Mouse (Mus musculus) kidney, postnatal 4 days (tissue): ENCODE results near the gene Kif13a.

Experiments
- DNase-seq, 2 experiments: peaks; one replicate each; pipeline ENCODE4 v3.0.0; 2021; ENCODE audit warnings: mixed read lengths in 2 of 2

The Kif13a gene

DNA sequence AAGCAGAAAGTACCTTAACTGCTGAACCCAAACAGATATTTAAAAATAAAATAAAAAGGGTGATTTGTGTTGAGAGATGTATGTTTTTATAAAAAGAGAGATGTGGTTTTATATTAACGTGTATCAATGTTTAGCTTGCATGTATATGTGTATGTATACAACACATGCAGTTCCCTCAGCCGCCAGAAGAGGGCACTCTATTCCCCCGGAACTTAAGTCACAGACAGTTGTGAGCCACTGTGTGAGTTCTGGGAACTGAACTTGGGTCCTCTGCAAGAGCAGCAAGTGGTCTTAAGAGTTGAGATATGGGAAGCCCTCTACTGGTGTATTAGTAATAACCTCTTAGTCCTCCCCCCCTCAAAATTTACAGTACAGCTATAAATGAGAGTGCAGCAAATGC, 96.7 kb downstream of the Kif13a start:
- peak; percentile 18 to 21 for DNase-seq

DNA sequence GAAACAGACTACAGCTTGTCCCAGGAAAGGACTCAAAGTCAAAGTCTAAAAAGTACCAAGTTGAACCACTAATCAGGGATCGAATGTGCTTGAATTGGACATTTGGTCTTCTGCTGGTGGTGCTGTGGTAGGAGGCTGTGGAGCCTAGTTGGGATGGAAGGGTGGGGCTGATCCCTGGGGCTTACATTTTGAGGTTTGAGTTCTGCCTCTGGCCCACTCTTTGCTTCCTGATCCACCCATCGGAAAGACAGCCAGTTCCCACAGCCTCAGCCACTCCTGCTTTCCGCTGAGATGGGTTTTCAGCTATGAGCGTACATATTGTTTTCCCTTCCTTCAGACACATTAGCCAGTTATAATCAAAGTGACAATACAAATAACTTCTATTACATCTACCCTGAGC, 106.4 kb downstream of the Kif13a start:
- DNase-seq = no peak

DNA sequence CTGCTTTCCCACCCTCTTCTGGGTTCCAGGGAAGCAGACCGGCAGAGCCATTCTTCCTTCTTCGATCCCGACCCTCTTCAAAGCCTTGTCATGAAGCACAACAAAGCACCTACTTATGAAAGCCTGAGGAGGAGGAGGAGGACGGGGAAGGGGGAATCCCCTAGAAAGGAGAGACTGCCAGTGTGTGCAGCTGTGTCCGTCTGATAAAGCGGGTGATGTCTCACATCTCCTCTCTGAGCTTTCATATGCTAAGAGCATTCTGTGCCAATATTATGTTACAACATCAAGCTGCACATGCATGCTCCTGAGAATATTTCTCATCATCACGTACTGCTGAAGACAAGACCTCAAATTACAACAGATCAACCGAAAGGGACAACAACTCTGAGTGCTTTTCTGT, 107.5 kb downstream of the Kif13a start:
- no peak for DNase-seq

DNA sequence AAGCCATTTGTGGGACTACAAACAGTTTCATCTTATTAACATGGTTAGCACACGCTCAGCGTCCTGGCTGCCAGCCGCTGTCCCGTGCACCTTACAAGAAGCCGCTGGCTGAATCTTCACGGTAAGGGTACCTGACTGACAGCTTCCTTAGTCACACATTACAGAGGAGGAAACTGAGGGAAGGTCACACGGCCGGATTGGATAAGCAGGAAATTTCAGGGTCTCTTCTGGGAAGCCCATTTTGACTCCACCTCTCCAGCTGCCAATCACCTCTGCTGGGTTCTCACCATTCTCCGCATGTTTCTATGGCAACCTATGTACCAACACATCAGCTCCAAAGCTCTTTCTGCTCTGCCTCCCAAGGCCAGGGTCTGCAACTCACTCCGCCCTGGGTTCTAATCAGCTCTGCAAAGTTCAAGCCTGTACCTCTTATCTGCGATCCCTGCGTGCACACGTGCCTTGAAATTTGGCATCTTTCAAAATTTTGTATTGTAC, 109.9 kb downstream of the Kif13a start:
- no peak for DNase-seq

DNA sequence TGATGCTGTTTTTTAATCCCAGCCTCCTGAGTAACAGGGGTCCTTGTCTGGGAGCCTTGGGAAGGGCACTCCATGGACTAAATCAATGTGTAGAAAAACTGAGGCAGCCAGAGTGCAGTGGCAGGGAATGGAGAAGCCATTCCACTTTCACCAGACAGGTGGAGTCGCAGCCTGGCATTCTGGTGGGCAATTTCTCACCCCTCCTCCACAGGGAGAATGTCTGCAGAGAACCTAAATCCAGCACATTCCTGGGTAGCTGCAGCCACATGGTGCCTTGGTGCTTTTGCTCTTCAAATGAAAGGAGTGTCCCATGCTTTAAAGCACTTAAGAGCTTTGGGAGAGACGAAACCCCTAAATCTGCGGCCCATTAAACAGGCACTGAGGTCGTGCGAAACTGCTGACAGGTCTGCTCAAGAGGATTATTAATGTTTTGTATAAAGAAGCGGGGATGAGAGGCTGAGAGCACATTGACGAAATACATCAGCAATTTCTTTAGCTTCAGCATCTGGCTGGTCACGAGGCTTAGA, 110.4 kb downstream of the Kif13a start:
- peak in 1 of 2 experiments; percentile 16 for DNase-seq

DNA sequence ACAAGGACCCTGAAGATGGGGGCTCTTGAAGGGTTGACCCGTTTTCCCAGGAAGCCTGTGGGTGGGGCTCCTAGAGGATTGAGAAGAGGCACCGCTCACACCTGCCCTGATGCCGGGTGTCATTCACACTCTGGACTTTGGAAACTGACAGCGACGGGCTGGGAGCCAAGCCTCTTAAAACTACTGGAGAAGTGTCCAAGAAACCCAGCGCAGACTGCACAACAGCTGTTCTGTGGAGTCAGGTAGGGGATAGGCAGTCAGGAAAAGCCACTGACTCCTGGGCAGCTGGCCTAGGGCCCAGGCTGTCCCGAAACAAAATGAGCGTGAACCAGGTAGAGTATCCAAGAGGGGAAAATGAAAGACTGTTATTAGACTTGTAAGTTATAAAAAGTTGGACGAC, 111.3 kb downstream of the Kif13a start:
- peak; percentile 16 to 29 for DNase-seq

DNA sequence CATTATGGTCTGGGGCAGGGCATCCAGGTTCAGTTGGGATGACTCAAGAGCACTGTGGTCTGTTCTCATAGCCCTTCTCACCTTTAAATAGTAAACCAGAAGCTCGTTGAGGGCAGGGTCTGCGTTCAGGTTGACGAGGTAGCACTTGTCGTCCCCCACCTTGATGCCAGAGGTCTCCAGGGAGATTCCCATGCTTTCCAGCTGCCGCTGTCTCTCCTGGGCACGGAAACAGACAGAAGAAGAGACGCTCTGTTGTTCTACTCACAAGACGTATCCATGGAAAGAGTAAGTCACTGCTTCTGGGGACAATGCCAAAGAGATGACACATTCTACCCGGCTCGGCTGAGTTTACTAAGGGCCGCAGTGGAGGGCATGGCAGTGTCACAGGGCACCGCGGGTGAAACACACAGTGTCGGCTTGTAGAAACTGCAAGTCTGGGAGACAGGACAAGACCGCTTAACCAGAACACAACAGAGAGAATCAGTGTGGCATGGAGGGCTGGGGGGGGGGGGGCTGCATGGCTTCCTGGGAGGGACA, 117.0 kb downstream of the Kif13a start:
- no peak for DNase-seq

DNA sequence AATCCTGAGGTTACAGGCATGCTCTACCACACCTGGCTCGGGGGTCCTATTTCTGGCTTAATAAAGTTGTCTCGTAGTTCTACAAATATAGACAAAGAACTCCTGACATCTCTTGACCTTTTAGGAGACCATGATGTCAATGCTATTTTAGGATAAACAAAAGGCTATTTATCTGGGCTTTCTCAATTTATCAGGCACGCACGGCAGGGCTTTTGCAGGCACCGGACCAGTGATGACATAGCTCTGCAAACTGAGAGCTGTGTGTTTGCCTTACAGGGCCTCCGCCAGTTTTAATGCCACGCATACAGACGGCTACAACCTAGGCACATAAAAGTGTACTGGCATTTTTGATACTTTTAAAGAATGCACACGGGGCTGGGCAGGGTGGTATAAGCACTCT, 118.0 kb downstream of the Kif13a start:
- no peak for DNase-seq

DNA sequence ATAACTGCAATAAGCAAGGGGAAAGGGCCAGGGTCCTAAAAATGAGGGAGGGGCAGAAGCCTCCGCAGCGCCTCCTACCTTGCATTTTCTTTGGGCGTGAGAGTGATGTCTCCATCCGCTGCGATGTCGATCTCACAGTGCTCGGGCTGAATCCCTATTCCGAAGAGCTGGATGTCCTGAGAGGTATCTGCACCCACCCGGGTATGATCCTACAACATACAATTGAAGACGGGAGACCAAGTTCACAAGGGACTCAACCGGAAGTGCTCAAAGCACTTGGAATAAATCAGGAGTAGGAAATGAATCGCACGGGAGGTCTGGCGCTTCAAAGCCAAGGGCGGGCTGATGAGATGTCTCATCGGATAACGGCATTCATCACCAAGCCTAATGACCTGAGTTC, 119.1 kb downstream of the Kif13a start:
- DNase-seq = no peak

DNA sequence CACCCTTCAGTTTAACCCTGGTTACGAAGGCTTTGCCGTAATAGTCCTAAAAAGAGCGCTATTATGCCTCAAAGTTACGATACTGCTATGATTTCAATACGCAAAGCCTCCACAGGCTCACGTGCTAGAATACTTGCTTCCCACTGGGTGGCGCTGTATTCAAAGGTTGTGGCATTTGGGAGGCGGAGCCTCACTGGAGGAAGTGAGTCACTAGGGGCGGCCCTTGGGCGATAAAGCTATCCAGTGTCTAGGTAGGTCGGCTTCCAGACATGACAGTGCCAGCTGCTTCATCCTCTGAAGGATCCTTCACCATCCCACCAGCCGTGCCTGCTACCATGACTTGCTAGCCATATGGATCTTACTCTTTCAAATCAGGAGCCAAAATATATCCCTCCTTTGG, 119.6 kb downstream of the Kif13a start:
- peak; percentile 48 to 63 for DNase-seq

DNA sequence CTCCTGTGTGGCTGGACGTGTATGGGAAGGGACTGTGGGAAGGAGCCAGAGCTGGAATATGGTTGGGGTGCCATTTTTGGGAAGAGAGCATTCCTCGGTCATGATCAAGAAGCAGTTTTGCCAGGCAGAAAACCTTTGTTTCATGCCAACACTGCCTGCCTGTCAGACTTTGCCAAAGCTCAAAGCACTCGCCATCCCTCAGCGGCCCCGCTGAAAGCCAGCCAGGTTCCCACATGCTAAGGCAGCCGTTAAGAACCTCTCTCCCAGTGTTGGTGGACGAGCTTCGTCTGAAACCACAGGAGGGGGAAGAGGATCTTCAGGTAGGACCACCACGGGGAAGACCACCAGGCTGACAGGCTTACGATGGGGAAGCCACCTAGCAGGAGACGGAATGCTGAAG, 121.8 kb downstream of the Kif13a start:
- DNase-seq = no peak

DNA sequence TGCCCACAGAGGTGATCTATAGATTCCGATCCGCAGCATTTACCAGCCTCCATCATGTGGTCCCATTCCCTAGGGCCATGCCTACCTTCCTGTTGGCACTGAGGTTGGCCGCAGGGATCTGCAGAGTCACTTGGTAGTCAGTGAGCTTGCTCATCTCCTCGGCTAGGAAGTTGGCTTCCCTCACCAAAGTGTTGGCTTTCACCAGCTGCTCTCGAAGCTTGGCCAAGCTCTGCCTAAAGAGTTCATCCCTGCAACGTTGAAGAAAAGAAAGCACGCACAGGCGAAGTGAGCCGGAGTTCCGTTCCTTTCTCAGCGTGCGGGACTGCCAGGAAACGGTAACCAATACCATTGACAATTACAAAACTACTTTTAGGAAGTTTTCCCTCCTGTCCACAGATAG, 128.5 kb downstream of the Kif13a start:
- DNase-seq = no peak

DNA sequence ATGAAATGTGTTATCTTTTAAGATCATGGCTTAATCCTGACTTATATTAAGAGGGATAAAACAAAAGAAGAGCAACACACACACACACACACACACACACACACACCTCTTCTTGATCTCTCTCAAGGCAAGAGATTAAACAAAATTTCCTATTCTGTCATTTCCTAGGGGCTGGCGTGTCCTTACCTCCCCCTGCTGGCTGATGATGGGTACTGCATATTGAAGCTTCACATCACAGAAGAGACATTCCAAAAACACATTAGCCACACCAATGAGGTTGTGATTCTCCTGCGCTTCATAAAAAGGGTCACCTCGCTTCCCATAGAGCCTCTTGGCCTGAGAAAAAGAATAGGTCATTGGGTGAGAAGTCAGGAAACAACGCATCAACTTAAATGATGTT, 131.5 kb downstream of the Kif13a start:
- DNase-seq = peak; percentile 48 to 63

DNA sequence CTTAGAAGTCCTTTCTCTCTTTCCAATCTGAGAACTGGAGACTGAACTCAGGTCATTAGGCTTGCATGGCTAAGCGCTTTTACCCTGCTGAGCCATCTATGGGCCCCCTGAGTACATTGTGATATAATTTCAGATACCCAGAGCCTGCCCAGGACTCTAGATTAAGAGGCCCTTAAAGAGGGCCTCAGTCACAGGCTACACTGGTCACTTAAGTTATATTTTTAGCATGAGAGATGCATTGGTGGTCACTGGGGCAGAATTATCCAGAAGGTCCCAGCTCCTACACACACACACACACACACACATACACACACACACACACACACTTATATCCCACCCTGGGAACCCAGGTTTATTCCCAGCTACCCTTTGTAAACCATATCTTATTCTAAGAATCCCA, 133.3 kb downstream of the Kif13a start:
- DNase-seq = no peak

DNA sequence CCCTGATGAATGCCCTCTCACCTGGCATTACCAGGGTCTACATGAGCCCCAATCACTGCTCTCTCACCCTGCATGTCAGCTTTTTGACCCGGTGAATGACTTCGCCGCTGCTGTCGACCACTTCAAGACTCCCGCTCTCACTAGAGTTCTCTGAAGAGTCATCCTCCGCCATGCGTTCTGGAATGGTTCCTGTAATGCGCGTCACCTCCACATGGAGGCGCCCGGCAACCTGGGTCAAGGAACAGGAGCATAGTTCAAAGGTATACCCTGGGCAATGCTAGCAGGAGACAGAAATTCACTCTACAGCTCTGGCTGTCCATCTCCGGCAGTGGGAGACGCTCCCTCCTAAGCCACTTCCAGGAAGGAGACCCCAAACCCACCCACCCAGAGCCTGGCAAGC, 135.8 kb downstream of the Kif13a start:
- DNase-seq = peak in 1 of 2 experiments; percentile 37

DNA sequence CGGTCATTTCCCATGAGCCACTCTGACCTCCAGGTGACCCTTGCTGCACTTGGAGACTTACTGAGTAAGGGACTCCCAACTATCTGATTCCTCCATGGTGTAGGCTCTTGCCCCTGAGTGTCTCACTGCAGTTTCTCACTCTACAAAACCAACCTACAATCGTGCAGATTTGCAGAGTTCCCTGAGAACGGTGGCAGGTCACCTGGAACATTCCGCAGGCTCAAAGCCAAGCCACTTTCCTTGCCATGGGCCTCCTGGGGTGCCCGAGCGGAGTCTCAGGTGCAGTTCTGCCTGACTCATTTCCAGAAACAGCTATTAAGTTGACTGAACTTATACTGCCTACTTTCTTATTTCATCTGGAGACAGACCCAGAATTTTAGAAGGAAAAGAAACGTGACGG, 141.2 kb downstream of the Kif13a start:
- peak; percentile 60 to 67 for DNase-seq

DNA sequence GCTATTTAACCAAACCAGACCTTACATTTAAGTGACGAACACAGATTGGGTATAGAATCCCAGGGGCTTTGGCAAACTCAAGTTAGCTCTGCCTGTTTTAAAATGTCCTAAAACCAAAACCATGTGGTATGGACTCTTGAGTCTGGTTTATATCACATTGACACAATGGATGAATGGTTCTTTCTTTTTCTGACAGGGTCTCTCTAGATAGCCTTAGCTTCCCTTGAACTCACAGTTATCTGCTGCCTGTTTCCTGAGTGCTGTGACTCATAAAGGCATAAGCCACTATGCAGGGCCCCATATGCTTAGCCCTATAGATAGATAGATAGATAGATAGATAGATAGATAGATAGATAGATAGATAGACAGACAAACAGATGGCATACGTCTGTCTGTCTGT, 142.8 kb downstream of the Kif13a start:
- DNase-seq = no peak

DNA sequence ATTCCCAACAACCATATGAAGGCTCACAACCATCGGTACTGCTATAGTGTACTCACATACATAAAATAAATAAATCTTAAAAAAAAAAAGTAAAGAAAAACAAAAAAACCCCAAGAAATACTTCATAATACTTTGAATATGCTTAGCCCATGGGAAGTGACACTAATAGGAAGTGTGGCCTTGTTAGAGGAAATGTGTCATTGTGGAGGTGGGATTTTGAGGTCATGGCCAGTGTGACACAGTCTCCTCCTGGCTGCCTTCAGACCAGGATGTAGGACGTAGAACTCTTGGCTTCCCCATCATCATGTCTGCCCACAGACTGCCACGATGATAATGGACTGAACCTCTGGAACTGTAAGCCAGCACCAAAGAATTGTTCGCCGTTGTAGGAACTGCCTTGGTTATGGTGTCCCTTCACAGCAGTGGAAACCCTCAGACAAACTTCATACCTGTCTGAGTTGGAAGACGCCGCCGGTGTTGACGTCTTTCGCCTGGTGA, 143.6 kb downstream of the Kif13a start:
- no peak for DNase-seq

DNA sequence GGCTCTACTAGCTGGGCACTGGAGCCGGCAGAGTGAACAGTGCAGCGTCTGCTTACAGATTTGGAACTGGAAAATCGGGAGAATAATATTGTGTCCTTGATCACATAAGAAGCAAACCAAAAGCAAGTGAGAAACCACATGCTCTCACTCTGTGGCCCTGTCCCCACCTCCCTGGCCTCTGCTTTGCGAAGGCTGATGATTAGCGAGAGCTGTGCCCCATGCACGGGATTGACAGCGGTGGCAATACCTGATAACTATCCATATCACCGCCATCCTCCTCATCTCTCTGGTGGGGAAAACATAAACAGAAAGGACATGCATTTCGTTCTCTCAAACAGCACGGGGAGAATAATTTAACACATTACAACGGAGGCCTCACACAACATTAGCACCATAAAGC, 149.3 kb downstream of the Kif13a start:
- DNase-seq = no peak

DNA sequence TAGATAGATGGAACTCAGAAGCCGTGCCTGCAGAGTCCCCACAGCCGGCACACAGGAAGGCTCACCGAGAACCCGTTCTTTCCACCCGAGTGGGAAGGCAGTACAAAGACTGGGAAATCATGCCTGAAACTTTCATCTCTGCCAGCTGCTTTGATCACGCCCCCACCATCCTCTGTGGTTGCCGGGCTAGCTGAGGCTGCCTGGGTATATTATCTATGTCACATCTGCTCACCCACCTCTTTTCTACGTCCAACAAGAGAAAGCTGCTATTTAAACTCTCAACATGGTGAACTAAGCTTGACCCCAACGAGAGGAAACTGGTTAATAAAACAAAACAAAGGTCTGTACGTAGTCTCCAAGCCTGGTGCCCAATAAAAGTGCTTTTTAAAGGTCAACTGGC, 149.8 kb downstream of the Kif13a start:
- peak in 1 of 2 experiments; percentile 19 for DNase-seq

DNA sequence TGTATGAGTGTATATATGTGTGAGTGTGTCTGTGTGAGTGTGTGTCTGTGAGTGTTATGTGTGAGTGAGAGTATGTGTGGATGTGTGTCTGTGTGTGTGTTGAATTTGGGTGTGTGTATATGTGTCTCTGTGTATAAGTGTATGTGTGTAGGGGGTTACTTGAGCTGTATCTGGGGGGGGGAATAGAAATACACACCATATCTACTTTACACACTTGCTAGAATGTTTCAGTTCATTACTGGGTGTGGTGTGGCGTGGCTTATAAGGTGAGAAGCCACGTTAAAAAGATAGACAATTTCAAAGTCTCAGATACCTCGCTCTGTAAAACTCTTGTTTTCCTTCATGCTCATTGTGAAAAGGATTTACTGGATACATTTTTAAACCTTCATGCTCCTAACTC, 152.2 kb downstream of the Kif13a start:
- no peak for DNase-seq

DNA sequence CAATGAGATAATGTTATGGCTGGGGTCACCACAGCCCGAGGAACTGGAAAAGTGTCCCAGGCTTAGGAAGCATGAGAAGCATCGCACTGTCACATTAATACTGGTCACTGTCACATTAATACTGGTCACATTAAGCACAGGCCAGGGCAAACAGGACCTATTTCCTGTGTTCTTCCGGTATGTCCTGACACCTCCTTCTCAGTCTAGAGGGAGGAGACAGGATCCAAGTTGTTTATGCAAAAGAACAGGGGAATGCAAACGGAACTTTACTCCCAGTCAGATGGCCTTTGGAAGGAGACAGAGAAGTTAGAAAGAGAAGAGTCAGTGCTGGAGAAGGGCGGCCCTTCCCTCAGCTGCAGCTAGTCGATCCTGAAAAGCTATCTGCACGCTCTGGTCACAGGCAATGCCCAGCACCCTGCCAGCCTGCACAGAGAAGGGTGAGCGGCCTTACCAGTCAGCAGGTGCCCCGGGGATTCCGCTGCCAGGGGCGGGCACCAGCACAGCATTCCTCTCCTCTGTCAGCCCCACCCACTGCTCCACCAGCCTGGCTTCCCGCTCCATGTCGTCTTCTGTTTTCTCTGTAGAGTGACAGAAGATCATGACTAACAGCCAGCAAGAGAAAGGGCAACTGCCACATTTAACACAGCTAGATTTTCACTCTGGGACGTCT, 152.9 kb downstream of the Kif13a start:
- peak; percentile 48 to 68 for DNase-seq

DNA sequence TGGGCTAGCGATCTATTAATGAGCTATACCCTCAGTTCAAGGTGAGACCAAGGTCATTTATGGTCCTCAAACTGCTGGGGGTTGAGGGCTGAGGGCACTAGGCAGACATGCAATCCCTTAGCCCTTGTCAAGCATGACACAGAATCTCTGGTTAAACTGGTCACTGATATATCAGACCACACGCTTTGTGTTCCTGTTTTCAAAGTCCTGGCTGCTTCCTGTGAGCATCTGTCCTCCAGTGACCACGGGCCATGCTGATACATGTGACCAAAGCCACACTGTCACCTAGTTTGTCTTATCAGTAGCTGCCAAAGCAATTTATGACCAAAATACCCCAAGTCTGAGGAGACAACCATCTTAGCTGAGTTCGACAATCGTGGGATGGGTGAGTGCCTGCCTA, 154.7 kb downstream of the Kif13a start:
- no peak for DNase-seq

DNA sequence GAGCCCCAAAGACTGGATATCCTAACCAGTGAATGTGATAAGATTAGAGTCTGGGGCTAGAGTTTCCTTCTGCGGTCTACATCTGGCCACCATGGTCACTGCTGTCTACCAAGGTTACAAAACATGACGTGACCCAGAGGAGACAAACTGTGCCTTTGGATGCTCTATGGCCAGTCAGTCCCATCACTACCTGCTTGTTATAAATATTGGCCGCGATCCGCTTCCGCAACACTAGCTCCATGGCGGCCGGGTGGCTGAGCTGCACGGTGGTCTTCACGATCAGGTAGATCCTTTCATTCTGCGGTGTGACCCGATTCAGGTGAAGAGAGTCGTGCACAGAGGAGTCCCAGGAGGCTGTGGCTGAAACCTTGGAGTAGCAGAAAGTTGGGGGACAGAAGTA, 157.1 kb downstream of the Kif13a start:
- no peak for DNase-seq

DNA sequence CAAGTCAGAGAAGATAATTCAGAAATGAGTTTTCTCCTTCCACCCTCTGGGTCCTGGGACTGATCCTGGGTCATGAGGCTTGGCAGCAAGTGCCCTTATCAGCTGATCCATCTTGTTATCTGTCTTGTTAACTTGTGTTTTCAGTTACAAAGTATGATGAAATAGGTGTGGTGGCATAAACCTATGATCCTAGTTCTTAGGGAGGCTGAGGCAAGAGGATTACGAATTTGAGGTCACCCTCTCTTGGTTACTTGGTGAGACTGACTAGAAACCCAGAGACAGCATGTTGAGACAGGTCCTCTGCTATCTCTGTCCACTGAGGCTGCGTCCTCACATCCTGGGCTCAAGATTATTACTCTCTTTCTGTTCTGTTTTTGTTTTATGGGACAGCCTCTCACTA, 164.3 kb downstream of the Kif13a start:
- no peak for DNase-seq
